Mouse (Mus musculus) limb, embryonic 11.5 days (tissue): ENCODE data around the gene Nek2. TPM values are rescaled to one million over a fixed set of nuclear protein-coding genes. Genes with fewer than 3 reads are reported as not detected.

Experiments
- ATAC-seq: fragments of 200-750 bp; cut with Nextera tagmentation; 2 replicates; pipeline ENCODE4 v1.8.0; 2017; ENCODE audit warnings: low read depth; ENCODE audit not compliant: insufficient number of reproducible peaks, low FRiP score, low TSS enrichment
- DNase-seq: peaks from one replicate; pipeline ENCODE4 v3.0.0-alpha.2; 2015; ENCODE audit warnings: low spot score
- H3K27ac ChIP-seq: fragments of 300-500 bp; sonication (generic); replicated peaks from 2 replicates; pipeline ENCODE4 v1.5.1; 2014; ENCODE audit warnings: low read depth, mild to moderate bottlenecking, low read length
- H3K27me3 ChIP-seq: fragments of 300-500 bp; sonication (generic); 2 replicates; pipeline ENCODE4 v1.6.1; 2014; ENCODE audit warnings: mild to moderate bottlenecking, low read length, mixed read lengths; ENCODE audit not compliant: control insufficient read depth, insufficient read depth
- H3K36me3 ChIP-seq: fragments of 300-500 bp; sonication (generic); 2 replicates; pipeline ENCODE4 v1.6.1; 2014; ENCODE audit warnings: mild to moderate bottlenecking, low read length, moderate library complexity, mixed read lengths; ENCODE audit not compliant: control insufficient read depth, insufficient read depth
- H3K4me1 ChIP-seq: fragments of 300-500 bp; sonication (generic); 2 replicates; pipeline ENCODE4 v1.6.1; 2014; ENCODE audit warnings: low read length, mixed read lengths; ENCODE audit not compliant: control insufficient read depth, insufficient read depth
- H3K4me2 ChIP-seq: fragments of 300-500 bp; sonication (generic); 2 replicates; pipeline ENCODE4 v1.6.1; 2014; ENCODE audit warnings: low read depth, mild to moderate bottlenecking, moderate library complexity; ENCODE audit not compliant: severe bottlenecking
- H3K4me3 ChIP-seq: fragments of 300-500 bp; sonication (generic); 2 replicates; pipeline ENCODE4 v1.5.1; 2014; ENCODE audit warnings: low read depth, low read length
- H3K9ac ChIP-seq: fragments of 300-500 bp; sonication (generic); 2 replicates; pipeline ENCODE4 v1.6.1; 2014; ENCODE audit warnings: mild to moderate bottlenecking, low read length
- H3K9me3 ChIP-seq: fragments of 300-500 bp; sonication (generic); 2 replicates; pipeline ENCODE4 v1.6.1; 2016; ENCODE audit warnings: low read length; ENCODE audit not compliant: control insufficient read depth
- WGBS: fragments of 180-500 bp; shearing (Covaris S2); extraction: QIAGEN DNeasy Blood & Tissue Kit; methylation state at CpG from one replicate; pipeline ENCODE4 v1.1.7; 2014; 5-methylcytosine and 5-hydroxymethylcytosine counted together
- polyA plus RNA-seq: library from polyadenylated mRNA; unstranded; fragments of >200 nt; fragmentation: Nextera tagmentation; extraction: Ambion mirVana; gene quantifications from 2 replicates; pipeline ENCODE4 v1.2.1, GENCODE M21; 2014

Gene Nek2
- polyA plus RNA-seq, 1 experiment from 2014 or later, result 51.7 TPM

DNA sequence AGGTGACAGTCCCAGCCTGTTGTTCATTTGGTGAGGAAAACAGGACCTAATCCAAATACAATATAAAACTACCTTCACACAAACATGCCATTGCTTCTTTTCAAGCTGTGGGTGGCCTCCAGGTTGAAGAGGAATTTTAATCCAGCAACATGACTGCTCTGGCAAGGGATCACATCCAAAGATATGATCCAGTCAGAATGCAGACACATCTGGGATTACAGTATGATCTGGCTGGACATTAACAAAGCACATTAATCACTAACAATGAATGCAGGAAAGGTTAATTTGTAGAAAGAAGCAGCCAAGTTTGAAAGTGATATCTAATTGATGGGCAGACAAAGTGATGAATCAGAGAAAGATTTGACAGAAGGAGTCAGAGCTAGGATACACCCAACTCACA, 36.9 kb downstream of the Nek2 start:
- DNase-seq, result no peak
- Histone ChIP-seq H3K4me1 (no peaks in the 10 kb centered on the region), H3K4me3 (no peak overlapping the region), H3K9me3 (no peaks in the 10 kb centered on the region; the same call in 1 of the 2 replicates), H3K36me3 (no peaks in the 10 kb centered on the region), H3K27me3 (no peaks in the 10 kb centered on the region), H3K9ac (no peak overlapping the region), H3K27ac (no peak overlapping the region), H3K4me2 (no peak overlapping the region)
- no peak for ATAC-seq

DNA sequence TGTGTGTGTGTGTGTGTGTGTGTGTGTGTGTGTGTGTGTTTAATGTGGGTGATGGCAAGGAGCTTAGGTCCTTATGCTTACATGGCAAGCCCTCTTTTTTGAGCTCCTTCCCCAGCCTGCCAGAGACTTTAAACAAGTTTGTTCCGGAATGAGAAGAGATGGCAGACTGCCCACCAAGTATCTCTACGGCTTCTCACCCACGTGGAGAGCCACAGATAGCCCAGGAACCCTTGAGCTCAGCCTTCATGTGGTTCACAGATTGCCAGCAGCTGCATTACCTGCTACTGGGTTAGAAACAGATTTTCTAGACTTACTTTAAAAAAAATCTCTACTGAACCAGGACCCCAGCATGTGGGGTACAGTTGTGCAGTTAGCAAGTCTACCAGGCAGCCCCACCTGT, 38.6 kb downstream of the Nek2 start:
- ATAC-seq, result no peak

DNA sequence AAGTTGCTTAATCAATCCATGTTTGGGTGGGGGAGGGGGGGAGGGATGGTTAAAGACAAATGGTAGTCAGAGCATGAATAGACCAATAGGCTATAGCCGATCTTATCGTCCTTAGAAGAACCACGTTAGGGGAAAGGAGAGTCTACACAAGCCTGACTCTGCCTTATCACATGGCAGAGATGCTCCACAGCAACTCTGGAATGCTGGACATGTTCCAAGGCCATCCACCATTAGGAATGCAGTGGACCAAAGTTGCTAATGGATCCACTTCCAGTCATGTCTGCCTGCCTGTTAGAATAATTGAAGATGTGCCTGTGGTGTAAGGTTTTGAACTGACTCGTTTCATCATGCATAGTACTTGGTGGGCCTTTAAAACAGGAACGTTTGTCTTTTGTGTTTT, 40.0 kb downstream of the Nek2 start:
- DNase-seq, result no peak
- no peaks in the 10 kb centered on the region; the same call in 1 of the 2 replicates for H3K9me3 ChIP-seq
- H3K9ac ChIP-seq, result no peak overlapping the region
- no peak overlapping the region for H3K4me3 ChIP-seq
- ATAC-seq, result no peak
- no peak overlapping the region for H3K27ac ChIP-seq
- H3K4me1 ChIP-seq, result 0 out of 2 replicates have a peak, but pooled peaks cover 2% of the 10 kb centered on the region
- WGBS, result 85% methylated on average over 5 of the region's 5 CpGs
- H3K4me2 ChIP-seq, result no peak overlapping the region
- no peaks in the 10 kb centered on the region for H3K27me3 ChIP-seq
- no peaks in the 10 kb centered on the region for H3K36me3 ChIP-seq

More for the DNA sequence above, 38.6 kb downstream of the Nek2 start:
- DNase-seq, result no peak
- Histone ChIP-seq H3K9me3 (no peaks in the 10 kb centered on the region; the same call in 1 of the 2 replicates), H3K36me3 (no peaks in the 10 kb centered on the region), H3K27me3 (no peaks in the 10 kb centered on the region), H3K27ac (no peak overlapping the region), H3K4me3 (no peak overlapping the region), H3K4me1 (0 out of 2 replicates have a peak, but pooled peaks cover 2% of the 10 kb centered on the region), H3K9ac (no peak overlapping the region), H3K4me2 (no peak overlapping the region)
- WGBS, result 89% methylated on average over 3 of the region's 3 CpGs

DNA sequence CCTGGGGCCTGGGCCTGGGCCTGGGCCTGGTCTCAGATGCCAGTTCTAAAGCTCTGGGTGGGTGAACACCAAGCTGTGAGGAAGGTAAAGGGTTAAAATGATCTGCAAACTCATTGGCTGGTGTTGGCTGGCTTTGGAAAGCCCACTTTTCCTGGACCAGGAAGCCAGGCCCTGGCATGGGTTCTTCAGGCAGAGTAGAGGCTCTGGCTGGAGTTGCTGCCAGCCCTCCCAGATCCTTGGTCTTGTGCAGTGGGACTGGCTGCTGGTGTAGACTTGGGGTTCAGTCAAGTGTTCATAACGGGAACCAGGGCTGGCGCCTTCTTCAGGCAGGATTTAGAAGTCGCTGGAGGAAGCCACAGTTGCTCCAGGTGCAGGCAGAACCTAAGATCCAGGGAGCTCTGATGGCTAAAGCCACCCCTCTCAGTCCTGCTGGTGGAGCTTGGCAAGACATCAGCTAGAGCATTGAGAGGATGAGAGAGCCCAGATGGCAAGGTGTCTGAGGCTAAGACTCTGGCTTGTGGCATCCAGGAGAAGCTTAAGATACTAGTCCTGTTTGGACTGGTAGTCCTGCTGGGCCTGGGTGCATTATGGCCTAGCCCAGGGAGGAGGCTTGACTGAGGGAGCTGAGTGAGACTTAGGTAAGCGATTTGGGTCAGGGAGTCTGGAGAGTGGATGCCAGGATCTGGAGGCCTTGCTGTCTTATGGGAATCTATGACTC, 42.7 kb downstream of the Nek2 start:
- Histone ChIP-seq H3K36me3 (no peaks in the 10 kb centered on the region), H3K4me2 (no peak overlapping the region), H3K4me3 (no peak overlapping the region), H3K4me1 (0 out of 2 replicates have a peak, but pooled peaks cover 2% of the 10 kb centered on the region), H3K27ac (no peak overlapping the region), H3K9me3 (no peaks in the 10 kb centered on the region; the same call in 1 of the 2 replicates), H3K9ac (no peak overlapping the region), H3K27me3 (no peaks in the 10 kb centered on the region)
- 75% methylated on average over 4 of the region's 4 CpGs for WGBS
- no peak for DNase-seq
- ATAC-seq, result no peak

- H3K4me3 ChIP-seq, result no peak overlapping the region
- WGBS, result 86% methylated on average over 8 of the region's 8 CpGs
- 0 out of 2 replicates have a peak, but pooled peaks cover 2% of the 10 kb centered on the region for H3K4me1 ChIP-seq
- no peaks in the 10 kb centered on the region; the same call in 1 of the 2 replicates for H3K9me3 ChIP-seq
- no peak overlapping the region for H3K27ac ChIP-seq
- no peaks in the 10 kb centered on the region for H3K36me3 ChIP-seq
- no peaks in the 10 kb centered on the region for H3K27me3 ChIP-seq
- H3K4me2 ChIP-seq, result no peak overlapping the region
- no peak for ATAC-seq
- no peak for DNase-seq
- no peak overlapping the region for H3K9ac ChIP-seq
These were observed 43.3 kb downstream of the Nek2 start for GRCm38 (mm10) chr1:191864551-191865027.

DNA sequence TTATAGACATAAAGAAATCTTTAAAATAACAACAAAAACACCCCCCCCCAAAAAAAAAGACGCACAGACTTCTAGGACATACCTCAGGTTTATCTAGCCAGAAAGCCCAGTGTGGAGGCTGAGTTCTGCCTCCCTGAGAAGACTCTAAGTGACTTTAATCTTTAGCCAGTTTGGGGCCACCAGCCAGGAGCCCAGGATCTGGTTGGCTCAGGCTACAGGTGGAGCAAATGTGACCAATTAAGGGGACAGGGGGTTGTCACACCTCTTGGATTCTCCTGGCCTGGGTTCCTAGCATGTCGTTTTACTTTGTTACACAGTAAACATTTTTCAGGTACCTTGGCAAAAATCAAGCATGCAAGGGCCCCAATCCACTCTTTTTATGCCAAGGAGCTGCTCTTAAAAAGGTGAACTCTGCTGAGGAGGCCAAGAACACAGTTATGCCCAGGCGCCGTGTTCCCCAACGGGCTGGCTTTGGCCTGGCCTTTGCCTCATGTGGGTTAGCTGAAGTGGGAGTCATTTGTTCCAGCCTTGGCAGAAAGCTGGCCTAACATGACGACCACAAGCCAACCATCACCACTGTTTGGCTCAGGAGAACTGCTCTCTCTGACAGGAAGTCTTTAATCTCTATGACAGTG, 50.9 kb downstream of the Nek2 start:
- DNase-seq (no peak), ATAC-seq (no peak)
- Histone ChIP-seq H3K9ac (no peak overlapping the region), H3K27ac (no peak overlapping the region), H3K4me1 (no peaks in the 10 kb centered on the region), H3K4me2 (no peak overlapping the region), H3K36me3 (no peaks in the 10 kb centered on the region), H3K4me3 (no peak overlapping the region), H3K27me3 (no peaks in the 10 kb centered on the region; the same call in 1 of the 2 replicates), H3K9me3 (no peaks in the 10 kb centered on the region)
- WGBS, result 73% methylated on average over 6 of the region's 6 CpGs

DNA sequence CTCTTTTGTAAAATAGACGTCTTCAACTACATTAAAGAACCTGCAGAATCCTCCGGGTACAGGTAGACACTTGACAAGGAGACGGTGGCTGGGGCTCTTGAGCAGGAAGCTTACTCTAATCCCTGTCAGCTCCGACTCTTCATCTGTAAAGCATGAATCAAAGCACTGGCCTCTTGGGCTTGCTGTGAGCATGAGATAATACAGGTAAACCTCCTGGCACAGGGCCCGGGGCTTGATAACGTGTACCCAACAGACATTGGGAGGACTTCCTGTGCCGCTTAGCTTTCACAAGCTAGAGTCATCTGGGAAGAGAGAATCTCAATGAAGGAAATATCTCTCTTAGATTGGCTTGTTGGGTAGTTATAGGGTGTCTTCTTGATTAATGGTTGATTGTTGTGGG, 53.8 kb downstream of the Nek2 start:
- H3K4me3 ChIP-seq, result no peak overlapping the region
- H3K36me3 ChIP-seq, result no peaks in the 10 kb centered on the region
- no peaks in the 10 kb centered on the region; the same call in 1 of the 2 replicates for H3K27me3 ChIP-seq
- H3K9ac ChIP-seq, result no peak overlapping the region
- DNase-seq, result no peak
- 88% methylated on average over 7 of the region's 7 CpGs for WGBS
- no peaks in the 10 kb centered on the region for H3K4me1 ChIP-seq
- no peak for ATAC-seq
- H3K4me2 ChIP-seq, result no peak overlapping the region
- H3K9me3 ChIP-seq, result no peaks in the 10 kb centered on the region
- H3K27ac ChIP-seq, result no peak overlapping the region

GRCm38 (mm10) chr1:191875683-191876305, 54.5 kb downstream of the Nek2 start:
- Histone ChIP-seq H3K27ac (no peak overlapping the region), H3K4me3 (no peak overlapping the region), H3K9ac (no peak overlapping the region), H3K9me3 (no peaks in the 10 kb centered on the region), H3K36me3 (no peaks in the 10 kb centered on the region), H3K27me3 (no peaks in the 10 kb centered on the region; the same call in 1 of the 2 replicates), H3K4me1 (no peaks in the 10 kb centered on the region), H3K4me2 (no peak overlapping the region)
- DNase-seq (no peak), ATAC-seq (no peak)
- WGBS, result 76% methylated on average over 9 of the region's 9 CpGs
